Mouse (Mus musculus): Measurements from ENCODE around the gene Spats2l.

The Spats2l gene

DNA sequence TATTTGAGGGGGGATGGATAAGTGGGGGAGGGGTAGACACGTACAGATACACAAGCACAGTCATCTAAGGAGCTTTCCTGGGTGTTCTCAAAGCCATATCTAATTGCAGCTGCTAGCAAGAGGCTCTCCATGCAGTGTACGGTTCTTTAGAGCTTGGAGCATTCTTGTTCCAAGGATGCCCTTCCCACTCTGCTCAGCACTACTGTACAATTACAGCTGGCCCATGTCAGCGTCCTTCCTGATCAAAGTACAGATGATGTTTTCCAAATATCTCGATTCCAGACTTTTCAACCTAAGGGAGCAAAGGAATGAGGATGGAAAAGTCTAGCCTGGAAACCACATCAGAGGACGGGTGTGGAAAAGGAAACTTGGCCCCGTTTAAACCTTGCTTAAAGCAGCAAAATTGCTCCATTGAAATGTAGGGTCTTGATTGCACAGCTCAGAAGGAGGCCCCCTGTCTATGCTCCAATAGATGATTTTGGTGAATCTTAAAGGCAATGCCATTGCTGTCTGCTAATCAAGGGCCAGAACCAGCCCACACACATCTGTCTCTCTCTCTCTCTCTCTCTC lies 46.6 kb downstream of the Spats2l start:
- intact Hi-C loops (cut with DNase I), result no loop called here

GRCm38 (mm10) chr1:57824966-57825759 lies 51.2 kb downstream of the Spats2l start:
- intact Hi-C loops (cut with DNase I), result no loop called here

DNA sequence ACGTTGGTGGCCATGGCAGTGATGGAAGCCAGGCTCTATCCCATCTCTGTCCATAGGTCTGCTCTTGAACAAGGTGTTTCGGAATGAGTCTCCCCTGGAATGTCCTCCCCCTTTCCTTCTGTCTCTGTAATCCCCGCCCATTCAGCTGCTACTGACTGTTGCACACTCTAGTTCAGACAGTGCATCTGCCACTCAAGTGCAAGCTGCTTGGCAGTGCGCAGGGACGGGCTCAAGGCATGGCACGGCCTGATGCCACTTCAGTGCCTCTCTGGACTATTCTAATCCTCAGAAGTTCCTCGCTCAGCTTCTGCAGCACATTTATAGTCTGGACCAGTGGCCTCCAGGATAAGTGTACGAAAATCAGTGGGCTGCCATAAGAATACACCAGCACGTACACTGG lies 52.3 kb downstream of the Spats2l start:
- intact Hi-C loops (cut with DNase I), result no loop called here

GRCm38 (mm10) chr1:57833145-57833544 lies 59.2 kb downstream of the Spats2l start:
- intact Hi-C loops (cut with DNase I), result no loop called here

- intact Hi-C loops (cut with DNase I), result no loop called here
Measured at GRCm38 (mm10) chr1:57835128-57835527, 61.2 kb downstream of the Spats2l start.

- intact Hi-C loops (cut with DNase I), result no loop called here
Measured at GRCm38 (mm10) chr1:57836686-57837317, 62.8 kb downstream of the Spats2l start.

DNA sequence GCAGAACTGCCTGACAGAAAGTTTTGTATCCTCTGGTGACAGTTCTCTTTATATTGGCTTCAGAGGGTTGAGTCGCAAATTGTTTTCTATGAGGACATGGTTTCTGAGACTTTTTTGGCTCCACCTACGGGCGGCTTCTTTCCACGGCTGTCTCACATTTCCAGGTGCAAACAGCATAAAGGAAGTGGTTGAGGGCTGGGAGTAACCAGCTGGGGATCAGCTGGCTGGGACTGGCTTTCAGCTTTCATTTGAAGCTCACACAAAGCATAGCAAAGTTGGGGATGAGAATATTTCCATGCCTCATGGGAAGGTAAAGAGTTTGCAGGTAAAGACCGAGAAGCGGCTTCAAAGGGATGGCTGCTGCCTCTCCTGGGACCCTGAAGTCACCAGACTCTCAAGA lies 65.9 kb downstream of the Spats2l start:
- intact Hi-C loops (cut with DNase I), result no loop called here

DNA sequence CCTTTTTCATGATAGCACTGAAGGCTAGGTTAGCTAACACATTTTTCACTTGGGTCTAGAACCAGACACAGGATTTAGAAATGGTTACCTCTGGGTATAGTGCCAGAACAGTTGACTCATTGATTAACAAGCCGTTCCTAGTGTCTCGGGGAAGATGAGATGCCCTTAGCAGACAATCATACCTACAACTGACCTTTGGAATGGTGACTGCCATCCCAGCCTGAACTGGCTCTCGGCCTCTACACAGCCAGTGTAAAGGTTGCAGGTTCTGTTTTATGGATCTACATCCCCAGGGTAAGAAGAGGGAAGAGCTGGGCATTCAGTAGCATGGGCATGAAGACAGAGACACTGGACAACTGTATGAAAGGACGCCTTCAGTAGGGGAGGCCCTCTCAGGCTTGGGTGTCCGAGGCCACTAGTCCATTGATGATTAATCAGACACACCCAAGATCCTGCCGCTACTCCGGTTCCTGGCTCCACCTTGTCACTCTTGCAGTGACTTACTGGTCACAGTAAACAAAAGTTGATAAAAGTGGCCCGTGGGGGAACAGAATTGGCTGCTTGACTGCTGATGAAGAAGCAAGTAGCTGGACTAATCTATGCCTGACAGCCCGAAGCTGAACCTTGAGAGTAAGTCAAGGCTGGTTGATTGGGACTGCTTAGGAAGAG lies 71.2 kb downstream of the Spats2l start:
- intact Hi-C loops (cut with DNase I), result no loop called here

DNA sequence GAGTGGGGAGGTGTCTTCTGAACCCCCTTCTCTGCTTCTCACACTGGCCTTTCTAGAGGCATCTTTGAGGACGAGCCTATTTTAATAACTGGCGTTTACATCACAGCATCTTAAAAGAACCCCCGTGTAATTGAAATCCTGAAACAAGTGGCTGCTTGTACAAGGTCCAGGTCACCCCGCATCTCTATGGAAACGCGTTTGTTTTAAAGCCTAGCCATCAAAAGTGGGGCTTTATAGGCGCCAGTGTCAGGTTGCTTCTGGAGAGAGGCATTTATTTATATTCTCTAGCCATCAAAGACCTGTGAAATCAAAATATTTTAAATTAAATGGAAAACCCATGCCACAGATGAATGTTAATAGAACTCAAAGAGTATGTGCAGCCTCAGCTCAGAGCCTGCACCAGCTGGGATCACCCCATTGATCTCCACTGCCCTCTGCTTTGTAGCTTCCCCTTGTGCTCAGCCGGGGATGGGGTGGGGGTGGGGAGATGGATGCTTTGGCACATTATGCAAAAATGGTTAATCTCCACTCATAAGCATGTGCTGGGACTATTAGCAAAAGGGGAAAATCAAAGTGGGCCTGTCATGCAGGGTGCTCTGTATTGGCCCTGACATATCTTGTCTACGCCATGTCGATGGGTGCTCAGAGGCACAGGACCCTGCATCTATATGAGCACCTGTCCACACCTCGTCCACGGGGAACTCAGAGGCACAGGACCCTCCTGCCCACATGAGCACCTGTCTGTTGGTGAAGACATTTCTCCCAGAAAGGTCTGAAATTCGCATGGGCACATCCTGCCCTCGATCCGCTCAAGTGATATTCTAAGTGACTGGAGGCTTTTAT lies 73.1 kb downstream of the Spats2l start:
- intact Hi-C loops (cut with DNase I), result no loop called here

DNA sequence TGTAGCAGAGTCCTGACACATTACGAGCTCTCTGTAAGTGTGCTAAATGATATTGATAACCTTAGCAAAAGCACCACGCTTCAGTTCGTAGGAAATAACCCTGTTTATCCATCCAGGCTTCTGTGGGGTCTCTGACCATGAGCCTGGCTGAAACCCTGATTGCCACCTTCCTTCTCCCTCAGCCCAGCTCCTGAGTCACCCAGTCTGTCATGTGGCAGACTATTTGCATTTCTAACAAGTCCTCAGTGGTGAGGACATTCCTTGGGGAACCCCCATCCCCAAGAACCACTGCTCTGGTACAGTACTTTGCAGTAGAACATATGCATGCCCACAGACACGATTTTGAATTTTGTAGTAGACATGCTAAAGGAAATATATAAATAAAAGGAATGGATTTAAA lies 75.1 kb downstream of the Spats2l start:
- intact Hi-C loops (cut with DNase I), result no loop called here

DNA sequence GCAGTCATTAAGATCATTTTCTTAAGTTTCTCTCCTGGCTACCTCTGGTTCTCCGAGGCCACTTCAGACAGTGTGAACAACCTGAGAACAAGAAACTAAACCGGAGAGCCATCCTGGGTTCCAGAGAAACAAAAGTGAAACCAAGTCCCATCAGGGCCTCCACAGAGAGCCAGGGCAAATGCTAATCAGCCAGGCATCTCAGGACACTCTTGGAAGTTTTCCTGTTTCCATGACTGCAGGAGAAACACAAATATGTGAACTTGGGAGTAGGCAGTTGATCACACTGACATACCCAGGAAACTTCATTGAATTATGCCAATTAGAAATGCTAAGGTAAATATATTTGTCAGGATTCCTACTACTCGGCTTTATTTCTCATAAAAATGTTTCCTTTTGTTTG lies 76.0 kb downstream of the Spats2l start:
- intact Hi-C loops (cut with DNase I), result no loop called here

DNA sequence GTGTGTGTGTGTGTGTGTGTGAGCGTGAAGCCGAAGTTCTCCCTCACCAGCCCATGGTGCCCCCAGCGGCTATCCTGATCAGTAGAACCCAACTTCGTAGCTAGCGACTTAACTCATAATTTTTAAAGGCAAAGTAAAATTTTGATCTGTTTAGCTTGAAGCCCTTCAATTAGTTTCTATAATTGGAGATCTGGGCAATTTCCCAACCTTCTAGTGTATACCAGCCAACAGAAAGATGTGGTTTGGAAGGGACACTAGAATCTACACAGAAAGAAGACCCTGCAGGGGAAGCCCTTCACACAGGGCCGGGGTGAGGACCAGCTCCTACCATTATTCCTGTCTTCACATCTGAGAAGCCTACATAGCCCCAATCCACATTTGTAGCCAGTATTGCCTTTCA lies 77.9 kb downstream of the Spats2l start:
- intact Hi-C loops (cut with DNase I), result no loop called here

DNA sequence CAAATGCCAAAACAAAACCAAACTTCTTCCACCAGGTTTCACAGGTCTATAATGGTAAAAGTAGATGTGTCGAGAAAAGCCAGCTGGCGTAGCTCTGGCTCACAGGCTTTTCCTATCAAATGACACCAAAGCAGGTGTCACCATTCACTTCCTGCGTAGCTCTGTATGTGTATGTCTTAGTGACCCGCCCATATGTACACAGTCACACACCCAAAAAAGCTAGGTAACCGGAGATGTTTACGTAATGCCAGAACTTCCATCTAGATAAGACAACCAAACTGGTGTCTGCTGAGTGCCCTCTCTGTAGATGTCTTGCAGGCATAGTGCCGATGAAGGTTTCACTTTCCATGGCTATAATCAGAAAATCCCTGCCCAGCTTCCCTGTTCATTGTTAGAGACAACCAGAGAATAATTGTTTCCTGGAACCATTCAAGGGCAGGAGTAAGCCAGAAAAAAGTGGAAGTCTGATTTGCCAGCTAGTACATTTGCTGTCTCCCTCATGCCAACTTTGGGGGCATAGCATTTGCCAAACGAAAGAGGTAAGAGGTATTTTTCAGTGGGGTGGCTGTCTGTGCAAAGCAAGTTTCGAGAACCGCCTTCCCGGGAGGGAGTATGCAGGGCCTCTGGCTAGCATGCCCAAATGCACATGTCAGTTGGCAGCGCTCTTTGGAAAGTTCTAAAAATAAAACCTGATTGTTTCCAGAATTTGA lies 78.8 kb downstream of the Spats2l start:
- intact Hi-C loops (cut with DNase I), result no loop called here

DNA sequence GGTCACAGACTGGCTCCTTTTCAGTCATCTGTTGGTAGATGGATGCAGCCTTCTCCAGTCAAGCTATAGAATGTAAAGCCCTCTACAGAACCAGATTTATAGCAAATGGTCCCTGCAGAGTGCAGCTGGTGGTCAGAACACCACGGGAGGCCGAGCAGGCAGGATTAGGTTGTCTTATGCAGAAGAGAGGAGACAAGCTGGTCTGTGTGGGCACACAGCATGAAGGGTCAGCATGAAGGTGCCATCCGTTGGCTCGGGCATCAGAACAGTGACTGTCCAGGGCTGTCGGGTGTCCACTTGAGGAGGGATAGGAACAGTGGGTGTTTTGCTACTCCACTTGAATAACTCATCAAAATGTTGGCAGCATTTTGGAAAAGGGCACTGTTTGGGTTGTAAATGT lies 83.8 kb downstream of the Spats2l start:
- intact Hi-C loops (cut with DNase I), result no loop called here

- intact Hi-C loops (cut with DNase I), result no loop called here
Measured at GRCm38 (mm10) chr1:57862024-57862423, 88.1 kb downstream of the Spats2l start.

- intact Hi-C loops (cut with DNase I), result no loop called here
Measured at GRCm38 (mm10) chr1:57868651-57869050, 94.7 kb downstream of the Spats2l start.

- intact Hi-C loops (cut with DNase I), result no loop called here
Measured at GRCm38 (mm10) chr1:57872006-57872405, 98.0 kb downstream of the Spats2l start.

GRCm38 (mm10) chr1:57873996-57874395 lies 100.0 kb downstream of the Spats2l start:
- intact Hi-C loops (cut with DNase I), result no loop called here

DNA sequence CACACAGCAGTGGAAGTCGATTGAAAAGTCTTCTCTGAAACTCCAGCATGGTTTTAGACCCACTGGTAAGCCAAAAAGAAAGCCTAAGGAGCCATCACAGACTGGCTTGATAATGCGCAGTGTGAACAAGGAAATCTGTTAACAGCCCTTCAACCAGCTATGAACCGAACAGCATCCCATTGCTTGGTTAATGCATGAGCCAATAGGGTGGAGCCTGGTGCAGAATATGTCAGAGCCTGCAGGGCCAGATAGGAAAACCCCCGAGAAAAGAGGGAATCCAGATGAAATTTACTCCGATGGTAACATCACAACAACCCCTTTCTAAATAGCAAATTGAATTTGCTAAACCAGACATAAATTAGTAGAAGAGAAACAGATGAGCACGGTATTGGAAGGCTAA lies 101.1 kb downstream of the Spats2l start:
- intact Hi-C loops (cut with DNase I), result no loop called here

GRCm38 (mm10) chr1:57875512-57875911 lies 101.5 kb downstream of the Spats2l start:
- intact Hi-C loops (cut with DNase I), result no loop called here

- intact Hi-C loops (cut with DNase I), result no loop called here
Measured at GRCm38 (mm10) chr1:57878957-57879356, 105.0 kb downstream of the Spats2l start.
